Mouse (Mus musculus): Measurements from ENCODE around the gene Gpr35.

Gpr35 gene

DNA sequence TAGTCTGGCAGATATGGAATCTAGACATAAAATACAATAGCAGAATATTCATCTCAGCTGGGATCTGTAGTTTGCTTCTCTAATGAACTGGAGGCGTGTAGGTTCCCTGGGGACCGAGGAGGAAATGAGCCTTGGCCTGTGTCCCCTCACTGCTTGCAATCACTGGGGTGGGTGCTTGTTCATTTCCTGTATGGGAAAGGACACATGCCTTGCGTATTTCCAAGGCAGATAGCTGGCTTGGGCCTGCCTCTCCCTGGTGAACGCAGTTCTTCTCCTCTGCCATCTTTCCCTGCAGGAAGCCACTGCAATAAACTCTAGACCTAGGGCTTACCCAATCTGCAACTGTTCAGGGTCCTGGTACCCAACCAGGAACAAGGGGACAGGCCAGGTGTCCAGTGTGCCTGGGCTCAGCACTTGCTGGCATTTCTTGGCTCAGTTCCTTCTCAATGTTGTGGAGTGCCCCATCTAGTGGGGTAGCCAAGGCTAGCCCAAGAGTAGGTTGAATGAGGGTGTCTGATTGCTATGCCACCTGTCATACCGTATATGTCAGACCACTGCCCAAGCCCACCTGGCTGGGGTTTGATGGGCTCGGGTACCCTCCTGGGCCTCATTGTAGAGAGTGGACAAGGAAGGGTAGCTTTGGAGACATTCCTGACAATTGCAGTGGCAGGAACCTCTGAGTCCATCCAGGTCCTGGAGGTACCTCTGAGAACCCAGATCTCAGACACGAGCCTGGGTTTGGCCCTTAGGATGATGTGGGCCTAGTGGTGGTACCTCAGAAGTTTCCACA, 30.6 kb downstream of the Gpr35 start:
- DNase-seq (ENCODE audit: low read depth, low spot score) = no peak

DNA sequence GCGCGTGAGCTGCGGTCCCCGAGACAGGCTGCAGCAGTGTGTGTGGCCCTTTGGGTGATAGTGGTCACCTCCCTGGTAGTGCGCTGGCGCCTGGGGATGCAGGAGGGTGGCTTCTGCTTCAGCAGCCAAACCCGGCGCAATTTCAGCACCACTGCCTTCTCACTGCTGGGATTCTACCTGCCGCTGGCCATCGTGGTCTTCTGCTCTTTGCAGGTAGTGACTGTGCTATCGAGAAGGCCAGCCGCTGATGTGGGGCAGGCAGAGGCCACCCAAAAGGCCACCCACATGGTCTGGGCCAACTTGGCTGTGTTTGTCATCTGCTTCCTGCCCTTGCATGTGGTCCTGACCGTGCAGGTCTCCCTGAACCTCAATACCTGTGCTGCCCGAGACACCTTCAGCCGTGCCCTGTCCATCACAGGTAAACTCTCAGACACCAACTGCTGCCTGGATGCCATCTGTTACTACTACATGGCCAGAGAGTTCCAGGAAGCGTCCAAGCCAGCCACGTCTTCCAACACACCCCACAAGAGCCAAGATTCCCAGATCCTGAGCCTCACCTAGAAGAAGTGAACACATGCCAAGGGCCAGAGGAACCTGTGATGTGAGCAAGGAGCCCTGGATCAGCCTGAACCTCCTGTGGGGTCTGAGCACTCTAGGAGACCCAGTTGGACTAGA, 32.4 kb downstream of the Gpr35 start:
- no peak for DNase-seq (ENCODE audit: low read depth, low spot score)

DNA sequence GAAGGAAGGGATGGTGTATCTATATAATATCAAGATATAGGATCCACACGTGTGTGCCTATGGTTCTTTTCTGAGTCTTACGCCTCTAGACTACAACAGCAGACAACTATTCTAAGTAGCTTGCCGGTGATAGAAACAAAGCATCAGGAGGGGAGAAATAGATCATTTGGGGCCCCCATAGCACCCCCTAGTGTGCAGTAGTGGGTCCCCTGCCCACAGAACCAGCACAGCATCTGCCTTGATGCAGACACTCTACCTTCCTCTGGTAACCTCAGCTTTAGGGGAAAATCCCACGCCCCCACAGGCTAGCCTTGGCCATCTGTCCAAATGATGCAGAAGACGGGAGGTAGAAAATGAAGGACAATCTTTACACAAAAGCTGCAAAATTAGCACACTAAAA, 34.3 kb downstream of the Gpr35 start:
- DNase-seq (ENCODE audit: low read depth, low spot score) = no peak

DNA sequence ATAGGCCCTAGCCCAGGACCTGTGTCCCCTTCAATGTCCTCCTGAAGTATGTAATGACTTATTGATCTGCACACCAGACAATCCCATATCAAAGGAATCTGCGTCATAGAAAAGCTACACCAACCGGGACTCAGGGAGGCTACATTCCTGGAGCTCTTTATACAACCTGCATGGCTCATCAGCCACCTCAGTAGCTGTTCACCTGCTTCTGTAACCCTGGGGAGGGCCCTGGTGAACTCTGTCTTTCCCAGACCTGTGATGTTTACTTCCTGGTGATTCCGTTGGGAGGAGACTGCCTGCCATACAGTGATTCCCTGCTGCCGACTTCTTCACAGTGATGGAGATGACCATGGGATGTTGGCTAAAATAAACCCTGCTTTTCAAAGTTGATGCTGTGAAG, 38.2 kb downstream of the Gpr35 start:
- DNase-seq (ENCODE audit: low read depth, low spot score) = no peak

DNA sequence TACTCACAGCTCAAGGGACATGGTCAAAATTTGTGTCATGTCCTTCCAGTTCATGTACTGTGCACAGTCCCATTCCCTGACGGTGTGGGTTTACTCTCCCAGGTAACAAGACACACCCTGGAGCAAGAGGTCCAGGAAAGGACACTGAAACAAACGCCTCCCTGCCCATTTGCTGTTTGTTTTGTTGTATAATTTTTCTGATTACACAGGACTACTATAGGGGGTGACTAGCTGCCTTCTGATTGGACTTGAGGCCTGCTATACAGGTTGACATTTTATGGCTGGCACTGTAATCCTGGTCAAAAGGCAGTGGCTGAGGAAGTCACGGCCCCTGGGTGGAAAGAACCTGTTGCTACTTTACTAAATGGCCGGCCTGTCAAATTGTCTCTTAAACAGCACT, 39.2 kb downstream of the Gpr35 start:
- no peak for DNase-seq (ENCODE audit: low read depth, low spot score)

DNA sequence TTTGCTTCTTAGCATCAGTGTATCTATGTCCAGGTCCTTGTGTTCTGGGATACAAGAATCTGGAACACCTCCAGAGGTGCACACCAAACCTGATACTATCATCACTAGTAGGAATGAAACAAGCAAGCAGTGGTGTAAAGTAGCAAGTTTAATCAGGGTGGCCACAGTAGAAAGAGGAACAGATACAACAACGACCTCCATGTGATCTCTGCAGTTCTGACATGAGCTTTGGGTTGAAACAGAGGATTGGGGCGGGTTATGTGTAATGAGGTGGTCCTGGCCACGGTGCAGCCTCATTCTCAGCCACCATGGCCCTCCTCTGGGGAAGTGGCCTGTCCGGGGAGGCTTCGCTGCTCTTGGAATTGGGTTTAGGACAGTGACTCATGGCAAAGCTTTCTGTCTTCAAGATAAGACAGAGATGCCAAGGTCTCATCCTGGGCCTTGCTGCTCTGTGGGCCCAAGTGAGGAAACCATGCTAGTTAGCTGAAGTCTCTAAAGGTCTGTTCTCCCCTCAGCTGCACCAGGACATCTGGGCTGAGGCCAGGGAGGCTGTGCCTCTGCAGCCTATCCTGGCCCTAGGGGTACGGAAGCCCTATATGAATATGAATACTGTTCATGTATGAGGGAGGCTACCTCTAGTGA, 41.7 kb downstream of the Gpr35 start:
- no peak for DNase-seq (ENCODE audit: low read depth, low spot score)

DNA sequence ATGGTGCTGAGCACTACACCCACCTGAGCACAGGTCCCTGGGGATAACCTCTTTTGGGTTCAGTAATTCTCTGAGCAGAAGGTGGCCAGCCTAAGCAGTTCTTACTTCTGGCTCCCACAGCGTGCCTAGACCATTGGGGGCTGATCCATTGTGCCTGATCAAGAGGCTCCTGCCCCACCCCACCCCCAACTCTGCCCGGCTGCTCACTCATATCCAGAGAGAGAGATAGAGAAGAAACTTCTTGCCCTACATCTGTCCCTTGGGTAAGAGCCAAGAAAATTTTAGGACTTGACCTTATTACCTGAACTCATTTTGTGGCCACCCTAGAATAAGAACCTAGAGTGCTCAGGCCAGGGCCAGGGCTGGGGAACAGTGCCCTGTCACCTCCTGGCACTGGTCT, 42.2 kb downstream of the Gpr35 start:
- no peak for DNase-seq (ENCODE audit: low read depth, low spot score)

DNA sequence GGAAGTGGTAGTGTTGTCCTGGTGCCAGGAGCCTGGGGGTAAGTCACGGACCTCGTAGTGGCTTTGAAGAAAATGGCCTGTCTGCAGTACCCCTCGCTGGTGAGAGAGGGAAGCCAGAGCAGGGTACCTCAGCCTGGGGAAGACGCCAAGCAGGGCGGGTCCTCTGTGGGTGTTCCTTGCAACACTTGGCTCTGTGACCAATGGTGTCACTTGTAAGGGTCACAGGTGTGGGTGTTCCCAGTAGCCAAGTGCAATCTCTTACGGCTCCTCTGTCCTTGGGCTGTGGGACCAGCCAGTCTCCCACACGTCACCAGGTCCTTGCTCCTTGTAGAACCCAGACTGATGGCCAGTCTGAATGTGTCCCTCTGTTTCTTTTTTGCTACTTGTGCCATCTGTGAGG, 55.4 kb downstream of the Gpr35 start, which contains the start of gene Aqp12:
Aqp12 (plus strand) TSS at position 274 of the 400 bp plus-strand sequence.
- DNase-seq (ENCODE audit: low read depth, low spot score) = no peak

DNA sequence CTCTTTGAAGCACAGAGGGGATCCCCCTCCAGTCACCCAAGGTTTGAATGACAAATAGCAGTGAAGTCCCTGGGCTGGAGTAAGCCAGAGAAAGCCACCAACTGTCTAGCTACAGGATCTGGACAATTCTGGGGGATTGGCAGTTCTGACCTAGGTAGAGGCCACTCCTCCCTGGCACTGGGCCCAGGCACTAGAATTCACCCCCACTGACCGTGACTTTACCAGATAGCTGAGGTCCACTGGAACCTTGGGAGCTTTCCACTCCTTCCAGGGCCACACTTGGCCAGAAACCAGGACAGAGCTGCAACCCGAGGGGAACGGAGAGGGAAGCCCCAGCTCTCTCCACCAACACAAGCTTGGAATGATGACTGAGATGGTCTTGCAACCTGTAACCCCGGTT, 58.5 kb downstream of the Gpr35 start:
- no peak for DNase-seq (ENCODE audit: low read depth, low spot score)

DNA sequence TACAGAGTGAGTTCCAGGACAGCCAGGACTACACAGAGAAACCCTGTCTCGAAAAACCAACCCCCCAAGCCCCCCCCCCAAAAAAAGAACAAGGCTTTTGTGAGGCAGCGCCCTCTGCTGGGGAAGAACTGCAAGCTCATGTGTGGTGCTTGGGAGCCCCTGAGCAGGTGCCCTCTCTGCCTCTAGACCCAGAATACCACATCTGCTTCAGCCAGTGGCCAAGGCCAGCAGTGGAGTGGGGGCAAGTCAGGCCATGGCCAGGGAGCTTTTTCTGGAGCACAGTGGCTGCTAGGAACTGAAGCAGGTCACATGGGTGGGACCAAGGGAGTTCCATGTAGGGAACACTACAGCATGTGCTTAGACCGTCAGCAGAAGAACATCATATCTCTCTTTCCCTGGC, 60.1 kb downstream of the Gpr35 start:
- DNase-seq (ENCODE audit: low read depth, low spot score) = no peak

DNA sequence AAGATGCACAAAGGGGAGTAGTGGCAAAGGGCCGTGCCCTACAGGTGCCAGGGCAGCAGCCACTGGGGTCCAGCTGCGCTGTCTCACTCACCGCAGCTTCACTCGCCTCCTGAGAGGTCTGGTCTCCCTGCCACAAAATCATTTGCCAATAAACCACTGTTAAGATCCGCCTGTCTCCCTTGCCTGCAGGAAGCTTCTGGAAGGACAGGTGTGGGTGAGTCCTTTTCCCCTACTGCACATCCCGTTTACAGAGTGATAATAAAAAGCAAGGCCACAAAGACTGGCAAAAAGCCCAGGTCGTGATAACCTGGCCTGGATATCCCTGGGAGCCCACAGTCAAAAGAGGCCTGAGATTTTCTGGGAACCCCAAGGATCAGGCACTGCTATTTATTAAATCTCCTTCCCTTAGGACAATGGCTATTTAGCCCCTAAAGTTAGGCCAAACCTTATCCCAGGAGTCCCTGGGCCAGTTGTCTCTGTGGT, 61.5 kb downstream of the Gpr35 start:
- DNase-seq (ENCODE audit: low read depth, low spot score) = no peak

DNA sequence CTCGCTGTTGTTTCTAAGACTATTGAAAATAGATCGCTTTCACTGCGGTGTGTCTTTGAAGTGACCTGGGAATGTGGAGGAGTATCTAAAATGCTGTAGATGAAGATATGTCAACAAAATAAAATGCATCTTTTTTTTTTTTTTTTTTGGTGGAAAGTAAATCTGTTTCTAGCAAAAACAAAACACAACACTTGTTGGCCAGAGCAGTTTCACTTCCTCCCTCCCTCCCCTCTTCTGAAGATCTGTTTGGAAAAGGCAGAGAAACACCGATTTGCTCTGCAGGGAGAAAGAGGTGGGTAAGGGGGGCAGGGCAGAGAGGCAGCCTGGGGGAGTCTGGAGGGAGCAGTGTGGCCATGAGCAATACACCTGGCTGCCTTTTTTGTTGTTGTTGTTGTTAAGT, 62.7 kb downstream of the Gpr35 start:
- no peak for DNase-seq (ENCODE audit: low read depth, low spot score)

DNA sequence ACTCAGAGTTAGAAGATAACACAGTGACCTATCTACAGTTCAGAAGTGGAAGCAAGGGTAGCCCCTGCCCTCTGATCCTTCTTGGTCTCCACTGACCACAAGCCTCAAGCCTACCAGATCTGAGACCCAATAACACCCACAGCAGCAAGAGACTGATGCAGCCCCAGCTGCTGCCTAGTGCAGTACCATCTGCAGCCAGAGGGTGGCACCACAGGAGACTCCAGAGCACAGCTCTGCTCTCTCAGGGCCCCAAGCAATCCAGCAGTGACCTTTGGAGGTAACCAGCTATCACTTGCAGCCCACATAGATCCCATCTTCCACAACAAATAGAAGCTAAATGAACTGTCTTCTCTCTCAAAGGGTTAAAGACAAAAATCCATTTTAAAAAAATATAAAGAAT, 63.8 kb downstream of the Gpr35 start:
- peak; percentile 21 for DNase-seq (ENCODE audit: low read depth, low spot score)

DNA sequence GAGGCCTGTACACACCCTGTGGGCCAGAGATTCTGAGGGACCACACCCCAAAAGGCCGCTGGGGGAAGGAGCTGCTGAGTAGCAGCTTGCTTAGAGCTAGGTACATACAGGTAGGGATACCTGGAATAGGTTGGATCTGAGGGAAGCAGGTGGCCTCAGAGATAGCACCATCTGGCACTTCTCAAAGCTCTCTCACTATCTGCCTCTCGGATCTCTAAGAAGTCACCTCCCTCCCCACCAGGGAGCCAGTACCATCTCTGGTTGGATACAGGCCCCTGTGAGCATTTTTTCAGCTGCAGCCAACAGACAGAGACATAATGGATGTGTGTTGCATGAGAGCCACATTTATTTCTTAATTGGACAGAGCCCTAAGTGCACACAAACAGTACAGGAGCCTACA, 64.5 kb downstream of the Gpr35 start:
- DNase-seq (ENCODE audit: low read depth, low spot score) = no peak

DNA sequence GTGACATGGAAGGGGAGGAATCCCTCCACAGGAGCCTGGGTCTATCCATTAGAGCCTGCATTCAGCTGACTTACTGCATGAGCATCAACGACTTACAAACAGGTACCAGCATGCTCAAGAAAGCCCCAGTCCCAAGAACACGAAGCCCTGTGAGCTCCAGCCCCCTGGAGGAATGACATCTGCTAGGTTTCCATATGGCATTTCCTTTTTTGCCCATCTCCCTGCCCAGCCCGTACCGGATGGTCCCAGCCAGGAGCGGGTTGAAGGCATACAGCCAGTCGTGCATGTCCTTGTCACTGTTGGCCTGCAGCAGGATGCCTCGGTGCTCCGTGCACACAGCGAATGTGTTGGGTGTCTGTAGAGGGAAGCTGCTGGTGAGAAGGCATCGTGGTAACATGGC, 68.1 kb downstream of the Gpr35 start:
- DNase-seq (ENCODE audit: low read depth, low spot score) = no peak

DNA sequence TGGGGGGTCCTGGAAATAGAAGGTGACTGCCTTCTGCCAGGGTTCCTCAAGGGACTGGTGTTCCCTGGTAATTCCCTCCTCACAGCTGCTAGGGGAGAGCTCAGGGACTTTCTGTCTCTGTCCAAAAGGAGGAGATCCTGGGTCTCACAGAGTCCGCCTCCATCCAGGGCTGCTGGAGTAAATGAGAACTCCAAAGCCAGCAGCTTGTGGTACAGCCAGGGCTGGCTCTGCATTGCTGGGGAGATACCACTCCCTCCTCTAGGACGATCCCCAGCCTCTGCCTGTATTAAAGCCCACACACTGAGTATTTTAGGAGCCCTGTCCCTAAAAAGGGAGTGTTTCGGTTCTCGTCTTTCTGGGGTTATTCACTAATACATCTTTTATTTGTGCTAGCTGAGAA, 69.9 kb downstream of the Gpr35 start:
- DNase-seq (ENCODE audit: low read depth, low spot score) = no peak

DNA sequence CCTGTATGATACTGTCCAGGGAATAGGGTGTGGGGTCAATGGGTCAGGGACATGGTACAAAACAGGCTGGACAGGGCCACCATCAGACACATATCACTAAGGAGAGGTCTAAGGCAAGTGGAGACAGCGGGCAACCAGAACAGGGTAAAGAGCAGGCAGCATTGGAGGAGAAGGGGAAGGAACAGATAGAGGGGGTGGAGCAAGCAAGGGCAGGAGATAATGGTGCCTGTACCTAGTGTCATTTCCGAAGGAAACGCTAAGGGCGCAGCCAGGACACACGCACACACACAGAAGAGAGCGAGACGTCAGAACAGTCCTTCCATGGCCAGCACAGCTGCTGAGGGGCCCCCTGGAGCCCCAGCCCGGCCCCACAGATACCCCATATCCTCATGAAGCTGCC, 75.9 kb downstream of the Gpr35 start:
- no peak for DNase-seq (ENCODE audit: low read depth, low spot score)

DNA sequence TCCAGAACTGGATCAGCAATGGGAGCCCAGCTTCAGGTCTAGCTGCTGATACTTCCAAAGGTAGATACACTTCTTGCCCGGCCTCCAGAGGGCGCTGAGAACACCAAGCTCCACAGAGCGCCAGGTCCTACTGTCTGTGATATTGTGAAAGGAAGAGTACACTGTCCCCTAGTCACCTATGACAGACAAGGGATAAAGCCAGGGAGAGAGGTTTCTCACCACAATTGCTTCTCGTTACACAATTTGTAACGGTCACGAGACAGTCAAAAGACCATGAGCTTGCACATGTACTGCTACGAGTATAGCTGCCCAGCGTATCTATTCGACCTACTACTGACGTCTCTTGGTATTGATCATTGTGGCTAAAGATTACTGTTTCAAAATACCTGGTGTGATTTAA, 78.7 kb downstream of the Gpr35 start:
- no peak for DNase-seq (ENCODE audit: low read depth, low spot score)

DNA sequence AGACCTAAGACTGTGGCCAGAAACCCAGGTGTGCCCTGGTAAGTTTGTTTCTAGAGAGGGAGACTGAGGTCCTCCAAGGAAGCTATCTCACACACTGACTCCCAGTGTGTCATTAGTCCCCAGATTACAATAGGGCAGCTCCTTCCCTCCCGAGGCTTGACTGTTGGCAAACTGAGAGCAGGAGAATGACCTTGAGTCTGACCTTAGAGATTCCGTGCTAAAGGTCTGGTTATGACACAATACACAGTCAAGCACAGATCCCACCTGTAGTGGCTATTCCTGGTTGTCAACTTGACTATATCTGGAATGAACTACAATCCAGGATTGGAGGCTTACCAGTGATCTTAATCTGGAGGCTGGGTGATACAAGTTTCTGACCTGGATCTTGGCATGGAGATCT, 79.4 kb downstream of the Gpr35 start:
- DNase-seq (ENCODE audit: low read depth, low spot score) = no peak

DNA sequence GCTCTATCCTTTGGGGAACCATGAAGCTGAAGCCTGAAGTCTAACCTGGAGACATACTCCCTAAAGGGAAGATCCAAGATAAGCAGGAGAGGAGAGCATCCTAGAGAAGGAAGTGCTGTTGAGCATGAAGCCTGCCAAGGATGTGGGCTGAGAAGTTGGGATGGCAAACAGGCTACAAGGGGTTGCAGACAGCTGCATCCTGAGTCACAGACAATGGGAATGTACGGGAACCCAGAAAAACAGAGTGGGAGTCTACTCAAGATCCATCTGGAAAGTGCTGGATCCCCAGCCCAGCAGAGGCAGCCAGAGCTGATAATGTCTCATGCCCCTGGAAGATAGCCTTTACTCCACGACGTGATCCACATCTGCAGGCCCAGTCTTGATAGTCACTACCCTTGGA, 80.5 kb downstream of the Gpr35 start:
- DNase-seq (ENCODE audit: low read depth, low spot score) = no peak

DNA sequence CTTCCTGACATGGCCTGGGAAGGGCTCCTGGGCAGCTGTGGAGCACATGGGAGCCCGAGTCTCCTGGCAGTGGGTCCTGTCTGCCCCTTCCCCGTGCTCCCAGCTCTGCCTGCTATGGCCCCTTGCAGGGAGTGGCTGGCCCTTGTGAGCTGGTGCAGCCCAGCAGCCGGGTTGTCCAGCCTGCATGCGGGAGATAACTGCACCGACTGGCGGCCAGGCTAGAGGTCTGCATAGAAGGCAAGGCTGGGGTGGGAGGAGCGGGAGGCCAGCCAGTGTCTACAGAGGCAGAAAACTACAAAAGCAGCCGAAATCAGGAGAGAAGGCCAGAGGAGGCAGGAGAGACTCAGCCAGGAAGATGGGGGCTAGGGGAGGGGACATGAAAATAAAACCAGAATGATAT, 83.3 kb downstream of the Gpr35 start:
- DNase-seq (ENCODE audit: low read depth, low spot score) = peak; percentile 33

DNA sequence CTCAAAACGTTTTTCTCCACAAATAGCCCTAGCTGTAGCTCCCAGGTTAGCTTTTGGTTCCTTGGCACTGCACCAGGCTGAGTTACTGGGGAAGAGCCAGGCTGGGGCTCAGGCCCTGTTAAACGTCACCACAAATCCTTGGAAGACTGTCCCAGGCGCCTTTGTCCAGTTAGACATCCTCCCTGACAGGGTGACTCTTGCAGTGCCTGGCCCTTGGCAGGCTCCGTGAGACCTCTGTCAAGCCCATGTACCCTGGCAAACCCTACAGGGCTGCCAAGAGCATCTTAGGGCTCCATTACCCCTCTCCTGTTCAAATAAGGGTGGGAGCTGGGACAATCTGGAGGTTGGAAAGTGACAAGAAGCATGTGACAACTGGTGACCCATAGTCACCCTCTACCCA, 85.3 kb downstream of the Gpr35 start:
- no peak for DNase-seq (ENCODE audit: low read depth, low spot score)

All from c-Kit-negative CD71-positive TER-119-positive erythroid progenitor cells, embryonic 14.5 days (primary cell).